Mouse (Mus musculus) forebrain, embryonic 16.5 days (tissue): ENCODE measurements at regions not wholly inside any gene's neighbourhood (a gene's known extent, or its start where the extent isn't known, plus 50 kb on each side); places are given as distances from the start of the nearest gene placed in this dataset.

Experiments
- ATAC-seq: fragments of 200-750 bp; cut with Nextera tagmentation; 2 replicates; pipeline ENCODE4 v1.8.0; 2017; ENCODE audit warnings: mild to moderate bottlenecking, moderate library complexity
- H3K27ac ChIP-seq: fragments of 300-500 bp; sonication (generic); 2 replicates; pipeline ENCODE4 v1.5.1; 2014; ENCODE audit warnings: low read length, control low read depth
- H3K27me3 ChIP-seq: fragments of 300-500 bp; sonication (generic); replicated peaks from 2 replicates; pipeline ENCODE4 v1.6.1; 2014; ENCODE audit warnings: low read length; ENCODE audit not compliant: control insufficient read depth, insufficient read depth
- H3K36me3 ChIP-seq: fragments of 300-500 bp; sonication (generic); 2 replicates; pipeline ENCODE4 v1.6.1; 2014; ENCODE audit not compliant: control insufficient read depth, insufficient read depth
- H3K4me1 ChIP-seq: fragments of 300-500 bp; sonication (generic); replicated peaks from 2 replicates; pipeline ENCODE4 v1.6.1; 2014; ENCODE audit warnings: low read length; ENCODE audit not compliant: control insufficient read depth, insufficient read depth
- H3K4me2 ChIP-seq: fragments of 300-500 bp; sonication (generic); 2 replicates; pipeline ENCODE4 v1.6.1; 2014; ENCODE audit warnings: mild to moderate bottlenecking, low read length, control low read depth
- H3K4me3 ChIP-seq: fragments of 300-500 bp; sonication (generic); replicated peaks from 2 replicates; pipeline ENCODE4 v1.5.1; 2014; ENCODE audit warnings: mild to moderate bottlenecking, low read length, control low read depth
- H3K9ac ChIP-seq: fragments of 300-500 bp; sonication (generic); replicated peaks from 2 replicates; pipeline ENCODE4 v1.6.1; 2014; ENCODE audit warnings: low read depth, low read length, control low read depth
- H3K9me3 ChIP-seq: fragments of 300-500 bp; sonication (generic); 2 replicates; pipeline ENCODE4 v1.6.1; 2016; ENCODE audit warnings: low read length; ENCODE audit not compliant: control insufficient read depth
- WGBS: fragments of 180-500 bp; shearing (Covaris S2); extraction: QIAGEN DNeasy Blood & Tissue Kit; methylation state at CpG from one replicate; pipeline ENCODE4 v1.1.7; 2014; 5-methylcytosine and 5-hydroxymethylcytosine counted together

DNA sequence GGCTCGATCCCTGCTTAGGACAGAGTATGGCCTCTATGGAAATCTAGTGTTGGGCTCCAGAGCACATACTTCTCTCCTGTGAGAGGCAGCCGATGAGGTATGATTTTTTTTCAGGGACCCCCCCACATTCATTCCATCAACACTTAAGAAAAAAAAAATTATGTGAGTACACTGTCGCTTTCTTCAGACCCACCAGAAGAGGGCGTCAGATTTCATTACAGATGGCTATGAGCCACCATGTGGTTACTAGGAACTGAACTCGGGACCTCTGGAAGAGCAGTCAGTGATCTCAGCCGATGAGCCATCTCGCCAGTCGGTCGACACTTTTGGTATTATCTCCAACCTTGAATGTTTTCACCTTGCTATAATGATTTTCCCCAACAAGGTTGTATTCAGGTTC, 145.4 kb upstream of the Plxnc1 start:
- Histone ChIP-seq H3K4me2 (no peak overlapping the region), H3K27me3 (no peaks in the 10 kb centered on the region), H3K4me1 (peaks cover 7% of the 10 kb centered on the region), H3K36me3 (no peaks in the 10 kb centered on the region), H3K4me3 (no peak overlapping the region), H3K27ac (no peak overlapping the region), H3K9ac (no peak overlapping the region), H3K9me3 (no peaks in the 10 kb centered on the region)
- WGBS: 89% methylated on average over 9 of the region's 9 CpGs
- ATAC-seq: no peak

GRCm38 (mm10) chr10:95087864-95088570, 143.4 kb upstream of the Plxnc1 start:
- H3K4me2 ChIP-seq: no peak overlapping the region
- no peak overlapping the region for H3K27ac ChIP-seq
- H3K4me1 ChIP-seq: peaks cover 10% of the 10 kb centered on the region
- WGBS: 33% methylated on average over 13 of the region's 13 CpGs
- H3K36me3 ChIP-seq: no peaks in the 10 kb centered on the region
- H3K27me3 ChIP-seq: no peaks in the 10 kb centered on the region
- no peaks in the 10 kb centered on the region for H3K9me3 ChIP-seq
- no peak overlapping the region for H3K4me3 ChIP-seq
- no peak overlapping the region for H3K9ac ChIP-seq
- peak; percentile 96 for ATAC-seq

- H3K36me3 ChIP-seq: no peaks in the 10 kb centered on the region
- no peaks in the 10 kb centered on the region for H3K27me3 ChIP-seq
- no peak overlapping the region for H3K4me3 ChIP-seq
- no peak overlapping the region for H3K27ac ChIP-seq
- H3K9ac ChIP-seq: no peak overlapping the region
- no peaks in the 10 kb centered on the region for H3K9me3 ChIP-seq
- H3K4me2 ChIP-seq: no peak overlapping the region
- 42% methylated on average over 4 of the region's 4 CpGs for WGBS
- ATAC-seq: no peak
- peaks cover 14% of the 10 kb centered on the region for H3K4me1 ChIP-seq
Measured at GRCm38 (mm10) chr10:95086755-95087154, 142.1 kb upstream of the Plxnc1 start.

DNA sequence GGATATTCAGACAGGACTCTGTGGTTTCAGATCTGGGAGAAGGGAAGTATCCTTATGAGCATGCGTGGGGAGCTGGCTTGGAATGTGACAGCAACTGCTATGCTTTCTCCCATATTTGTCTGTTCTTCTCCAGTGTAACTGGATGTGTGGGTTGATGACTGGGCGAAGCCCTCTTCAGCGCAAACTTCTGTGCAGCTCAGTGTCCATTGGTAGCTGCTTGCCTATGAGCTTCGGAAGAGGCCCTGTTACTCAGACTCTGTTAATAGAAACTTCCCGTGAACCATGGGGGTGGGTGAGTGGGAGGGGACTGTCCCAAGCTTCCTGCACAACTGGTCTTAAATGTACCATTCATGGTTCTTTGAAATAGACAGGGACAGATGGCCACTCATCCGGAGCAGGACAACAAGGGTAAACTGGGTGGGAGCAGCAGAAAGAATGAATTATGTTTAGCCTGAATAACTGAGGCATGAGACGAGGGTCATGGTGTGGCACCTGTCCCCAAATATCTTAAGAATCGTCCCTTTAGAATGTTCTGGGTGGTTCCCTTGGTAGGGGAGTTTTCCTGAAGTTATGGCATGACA, 141.1 kb upstream of the Plxnc1 start:
- WGBS: 81% methylated on average over 8 of the region's 8 CpGs
- Histone ChIP-seq H3K4me2 (no peak overlapping the region), H3K4me3 (no peak overlapping the region), H3K27ac (no peak overlapping the region), H3K9ac (no peak overlapping the region), H3K36me3 (no peaks in the 10 kb centered on the region), H3K4me1 (peaks cover 14% of the 10 kb centered on the region), H3K9me3 (no peaks in the 10 kb centered on the region), H3K27me3 (no peaks in the 10 kb centered on the region)
- ATAC-seq: no peak

DNA sequence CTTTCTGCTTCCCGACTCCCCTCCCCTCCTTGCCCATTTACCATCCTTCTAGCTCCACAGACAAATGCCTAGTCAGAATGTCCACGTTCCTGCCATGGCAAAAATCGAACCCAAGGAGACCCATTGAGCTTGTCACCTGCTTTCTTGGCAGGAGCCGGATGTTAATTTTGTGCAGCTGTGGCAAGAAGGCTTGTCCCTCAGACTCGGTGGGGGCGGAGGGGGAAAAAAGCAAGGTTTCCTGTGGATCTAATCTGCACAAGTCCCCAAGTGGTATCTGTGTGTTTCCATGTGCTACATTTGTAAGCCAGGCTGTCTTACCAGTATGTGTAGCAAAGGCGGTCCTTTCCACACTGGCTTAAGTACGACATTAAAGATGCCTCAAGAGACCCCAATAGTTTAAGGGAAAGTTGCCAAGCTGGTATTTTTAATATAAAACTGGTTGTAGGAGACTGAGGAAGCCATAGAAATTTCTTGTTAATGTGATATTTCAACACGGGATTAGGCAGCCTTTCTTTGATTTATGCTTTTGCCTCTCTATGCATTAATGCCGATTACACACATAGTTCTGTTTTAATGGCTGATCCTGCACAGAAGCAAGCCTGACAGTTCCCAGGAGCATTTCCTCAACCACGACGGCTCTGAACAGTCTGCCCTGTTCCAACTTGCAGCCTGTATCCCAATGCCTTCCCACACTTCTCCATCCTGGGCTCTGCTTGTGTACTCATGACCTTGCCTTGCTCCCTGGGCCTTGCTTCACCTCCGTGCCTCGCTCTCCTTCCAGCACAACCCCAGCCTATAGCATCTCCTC, 138.9 kb upstream of the Plxnc1 start:
- H3K9me3 ChIP-seq: no peaks in the 10 kb centered on the region
- no peak overlapping the region for H3K9ac ChIP-seq
- H3K36me3 ChIP-seq: no peaks in the 10 kb centered on the region
- no peaks in the 10 kb centered on the region for H3K27me3 ChIP-seq
- H3K4me3 ChIP-seq: no peak overlapping the region
- peaks cover 14% of the 10 kb centered on the region for H3K4me1 ChIP-seq
- 79% methylated on average over 14 of the region's 14 CpGs for WGBS
- no peak overlapping the region for H3K27ac ChIP-seq
- ATAC-seq: no peak
- H3K4me2 ChIP-seq: no peak overlapping the region

- Histone ChIP-seq H3K4me1 (peaks cover 7% of the 10 kb centered on the region; the same call in 1 of the 2 replicates), H3K9me3 (no peaks in the 10 kb centered on the region), H3K4me2 (no peak overlapping the region), H3K36me3 (no peaks in the 10 kb centered on the region), H3K4me3 (no peak overlapping the region), H3K27me3 (no peaks in the 10 kb centered on the region), H3K27ac (no peak overlapping the region), H3K9ac (no peak overlapping the region)
- 64% methylated on average over 5 of the region's 5 CpGs for WGBS
- ATAC-seq: peak; percentile 31; the same call in 1 of the 2 replicates
Measured at GRCm38 (mm10) chr10:95082634-95083033, 138.0 kb upstream of the Plxnc1 start.

DNA sequence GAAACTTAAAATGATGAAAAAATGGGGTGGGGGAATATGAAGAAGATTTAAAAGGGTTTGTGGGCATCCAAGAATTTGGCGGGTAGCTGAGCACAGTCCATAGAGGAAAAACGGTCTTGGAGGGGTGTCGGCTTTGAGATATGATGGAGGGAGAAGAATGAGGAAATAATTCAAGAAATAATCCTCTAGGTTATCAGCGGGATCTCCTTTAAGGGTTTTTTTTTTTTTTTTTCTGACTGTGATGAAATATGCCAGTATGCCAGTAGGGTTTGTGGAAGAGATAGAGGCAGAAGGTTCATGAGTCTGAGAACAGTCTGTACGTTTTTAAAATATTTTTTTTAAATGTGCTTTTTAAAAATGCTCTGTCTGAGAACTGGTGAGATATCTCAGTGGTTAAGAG, 135.3 kb upstream of the Plxnc1 start:
- WGBS: 94% methylated on average over 5 of the region's 5 CpGs
- ATAC-seq: no peak

DNA sequence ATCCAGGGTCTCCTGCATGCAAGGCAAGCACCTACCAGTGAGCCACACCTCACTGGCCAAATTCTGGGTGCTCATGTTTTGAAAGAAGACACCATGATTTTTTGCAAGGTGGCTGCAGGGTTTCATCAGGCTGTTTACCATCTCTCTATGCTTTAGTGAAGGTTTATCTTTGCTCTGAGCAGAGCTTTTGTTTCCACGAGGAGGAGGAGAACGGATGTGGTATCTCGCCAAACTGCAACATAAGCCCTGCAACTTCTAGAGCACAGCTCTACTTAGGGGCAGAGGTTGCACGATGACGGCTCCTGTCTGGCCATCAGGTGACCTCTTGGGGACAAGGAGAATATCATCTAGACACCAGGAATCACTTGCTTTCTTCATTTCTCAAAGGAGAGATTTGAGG, 131.8 kb upstream of the Plxnc1 start:
- Histone ChIP-seq H3K9me3 (no peaks in the 10 kb centered on the region), H3K4me1 (0 out of 2 replicates have a peak, but pooled peaks cover 5% of the 10 kb centered on the region), H3K4me3 (no peak overlapping the region), H3K27me3 (no peaks in the 10 kb centered on the region), H3K4me2 (no peak overlapping the region), H3K27ac (no peak overlapping the region), H3K36me3 (no peaks in the 10 kb centered on the region), H3K9ac (no peak overlapping the region)
- ATAC-seq: no peak
- 84% methylated on average over 5 of the region's 5 CpGs for WGBS

More for the DNA sequence above, 135.3 kb upstream of the Plxnc1 start:
- Histone ChIP-seq H3K4me2 (no peak overlapping the region), H3K4me3 (no peak overlapping the region), H3K4me1 (peaks cover 7% of the 10 kb centered on the region; the same call in 1 of the 2 replicates), H3K27me3 (no peaks in the 10 kb centered on the region), H3K36me3 (no peaks in the 10 kb centered on the region), H3K27ac (no peak overlapping the region), H3K9ac (no peak overlapping the region), H3K9me3 (no peaks in the 10 kb centered on the region)

GRCm38 (mm10) chr10:95075897-95076296, 131.3 kb upstream of the Plxnc1 start:
- no peaks in the 10 kb centered on the region for H3K36me3 ChIP-seq
- 51% methylated on average over 4 of the region's 4 CpGs for WGBS

More at GRCm38 (mm10) chr10:95075897-95076296, 131.3 kb upstream of the Plxnc1 start:
- Histone ChIP-seq H3K9ac (no peak overlapping the region), H3K4me1 (0 out of 2 replicates have a peak, but pooled peaks cover 5% of the 10 kb centered on the region), H3K9me3 (no peaks in the 10 kb centered on the region), H3K27me3 (no peaks in the 10 kb centered on the region), H3K4me3 (no peak overlapping the region), H3K4me2 (no peak overlapping the region), H3K27ac (no peak overlapping the region)
- 0 out of 2 replicates have a peak, but pooled peaks have one; percentile 38 for ATAC-seq
